Mouse (Mus musculus) MEL (cell line): ENCODE results near the gene Ilf2. TPM values are rescaled to one million over a fixed set of nuclear protein-coding genes. Genes with fewer than 3 reads are reported as not detected.

Source experiments
- DNase-seq: peaks from one replicate; pipeline ENCODE4 v3.0.0; 2011; ENCODE audit warnings: low read depth, low spot score
- H3K27ac ChIP-seq: 2 replicates; pipeline ENCODE4 v1.5.1; 2012; ENCODE audit warnings: low read depth, mild to moderate bottlenecking, control low read depth, low read length, moderate library complexity; ENCODE audit not compliant: control insufficient read depth
- H3K27me3 ChIP-seq, 2 experiments: fragments of 150-350 bp in 1 of 2; sonication (generic) in 1 of 2; 2 replicates each; pipeline ENCODE4 v1.6.1; 2012; ENCODE audit warnings: low read length in 2 of 2, mild to moderate bottlenecking in 2 of 2, improper control_type of control experiment in 1 of 2, moderate library complexity in 1 of 2; ENCODE audit not compliant: insufficient read depth in 2 of 2, control insufficient read depth in 1 of 2
- H3K36me3 ChIP-seq, 2 experiments: 2 replicates each; pipeline ENCODE4 v1.6.1; 2012 to 2014; ENCODE audit warnings: low read length in 2 of 2, improper control_type of control experiment in 1 of 2, inconsistent platforms in 1 of 2, mild to moderate bottlenecking in 1 of 2; ENCODE audit not compliant: insufficient read depth in 2 of 2, control insufficient read depth in 1 of 2
- H3K4me1 ChIP-seq, 2 experiments: fragments of 150-350 bp in 1 of 2; sonication (generic) in 1 of 2; 2 replicates each; pipeline ENCODE4 v1.6.1; 2012; ENCODE audit warnings: low read length in 2 of 2, improper control_type of control experiment in 1 of 2, mild to moderate bottlenecking in 1 of 2; ENCODE audit not compliant: insufficient read depth in 2 of 2, control insufficient read depth in 1 of 2
- H3K4me3 ChIP-seq, 2 experiments: fragments of 150-350 bp in 1 of 2; sonication (generic) in 1 of 2; 2 replicates each; pipeline ENCODE4 v1.5.1; 2012; ENCODE audit warnings: low read depth in 2 of 2, low read length in 2 of 2, mild to moderate bottlenecking in 2 of 2, moderate library complexity in 2 of 2, control low read depth in 1 of 2, improper control_type of control experiment in 1 of 2; ENCODE audit not compliant: control insufficient read depth in 1 of 2, insufficient read depth in 1 of 2
- H3K79me2 ChIP-seq: 2 replicates; pipeline ENCODE4 v1.6.1; 2012; ENCODE audit warnings: mild to moderate bottlenecking, low read length, moderate library complexity; ENCODE audit not compliant: control insufficient read depth, poor library complexity, insufficient read depth
- H3K9ac ChIP-seq: 2 replicates; pipeline ENCODE4 v1.6.1; 2012; ENCODE audit warnings: low read depth, mild to moderate bottlenecking, control low read depth, low read length, moderate library complexity; ENCODE audit not compliant: control insufficient read depth, poor library complexity, severe bottlenecking
- H3K9me3 ChIP-seq: fragments of 150-350 bp; sonication (generic); replicated peaks from 2 replicates; pipeline ENCODE4 v1.6.1; 2012; ENCODE audit warnings: mild to moderate bottlenecking, low read length, improper control_type of control experiment, moderate library complexity; ENCODE audit not compliant: insufficient read depth
- BHLHE40 ChIP-seq: IDR thresholded peaks from 2 replicates; pipeline ENCODE4 v1.6.1; 2012; ENCODE audit warnings: low read depth, mild to moderate bottlenecking, inconsistent platforms, low read length, improper control_type of control experiment, borderline replicate concordance
- CTCF ChIP-seq, 3 experiments: IDR thresholded peaks in 2 of 3; conservative IDR thresholded peaks in 1 of 3; 2 replicates each; pipeline ENCODE4 v1.5.1; 2011 to 2012; ENCODE audit warnings: low read length in 3 of 3, low read depth in 2 of 3, mild to moderate bottlenecking in 2 of 3, improper control_type of control experiment in 1 of 3, inconsistent platforms in 1 of 3, mixed read lengths in 1 of 3, moderate library complexity in 1 of 3; ENCODE audit not compliant: control insufficient read depth in 1 of 3, insufficient read depth in 1 of 3, poor library complexity in 1 of 3, severe bottlenecking in 1 of 3
- E2F4 ChIP-seq: IDR thresholded peaks from 2 replicates; pipeline ENCODE4 v1.6.1; 2011; ENCODE audit warnings: low read depth, low read length, improper control_type of control experiment, borderline replicate concordance
- ELF1 ChIP-seq: IDR thresholded peaks from 2 replicates; pipeline ENCODE4 v1.6.1; 2014; ENCODE audit warnings: low read depth, mild to moderate bottlenecking, inconsistent platforms, low read length, improper control_type of control experiment, moderate library complexity
- EP300 ChIP-seq, 2 experiments: IDR thresholded peaks; 2 replicates each; pipeline ENCODE4 v1.6.1; 2011; ENCODE audit warnings: improper control_type of control experiment in 2 of 2, low read length in 2 of 2, low read depth in 1 of 2, mild to moderate bottlenecking in 1 of 2
- ETS1 ChIP-seq: IDR thresholded peaks from 2 replicates; pipeline ENCODE4 v1.6.1; 2012; ENCODE audit warnings: low read depth, mild to moderate bottlenecking, inconsistent platforms, low read length, improper control_type of control experiment, moderate library complexity
- GATA1 ChIP-seq: IDR thresholded peaks from 2 replicates; pipeline ENCODE4 v1.6.1; 2011; ENCODE audit warnings: low read depth, low read length, improper control_type of control experiment
- MXI1 ChIP-seq: IDR thresholded peaks from 2 replicates; pipeline ENCODE4 v1.6.1; 2011; ENCODE audit warnings: mild to moderate bottlenecking, low read depth, low read length, improper control_type of control experiment
- MYB ChIP-seq: IDR thresholded peaks from 2 replicates; pipeline ENCODE4 v1.6.1; 2011; ENCODE audit warnings: mild to moderate bottlenecking, low read depth, low read length, improper control_type of control experiment
- MYC ChIP-seq: IDR thresholded peaks from 2 replicates; pipeline ENCODE4 v1.6.1; 2011; ENCODE audit warnings: low read depth, mild to moderate bottlenecking, low read length, improper control_type of control experiment, moderate library complexity
- NRF1 ChIP-seq: IDR thresholded peaks from 2 replicates; pipeline ENCODE4 v1.6.1; 2014; ENCODE audit warnings: low read depth, mild to moderate bottlenecking, inconsistent platforms, low read length, improper control_type of control experiment, moderate library complexity; ENCODE audit not compliant: poor library complexity, insufficient read depth, severe bottlenecking
- POLR2AphosphoS2 ChIP-seq: IDR thresholded peaks from 2 replicates; pipeline ENCODE4 v1.6.1; 2011; ENCODE audit warnings: low read length, improper control_type of control experiment
- SIN3A ChIP-seq: IDR thresholded peaks from 2 replicates; pipeline ENCODE4 v1.6.1; 2012; ENCODE audit warnings: low read length, improper control_type of control experiment, inconsistent platforms
- SMC3 ChIP-seq: IDR thresholded peaks from 2 replicates; pipeline ENCODE4 v1.6.1; 2011; ENCODE audit warnings: low read depth, low read length, improper control_type of control experiment
- UBTF ChIP-seq: IDR thresholded peaks from 2 replicates; pipeline ENCODE4 v1.6.1; 2012; ENCODE audit warnings: low read depth, mild to moderate bottlenecking, inconsistent platforms, low read length, improper control_type of control experiment, moderate library complexity, borderline replicate concordance; ENCODE audit not compliant: insufficient read depth
- USF1 ChIP-seq: IDR thresholded peaks from 2 replicates; pipeline ENCODE4 v1.6.1; 2014; ENCODE audit warnings: low read depth, mild to moderate bottlenecking, inconsistent platforms, low read length, improper control_type of control experiment, moderate library complexity
- ZC3H11A ChIP-seq: IDR thresholded peaks from 2 replicates; pipeline ENCODE4 v1.6.1; 2012; ENCODE audit warnings: low read depth, mild to moderate bottlenecking, inconsistent platforms, low read length, improper control_type of control experiment
- polyA plus RNA-seq, 2 experiments: library from polyadenylated mRNA; stranded (reverse) in 1 of 2; unstranded in 1 of 2; fragments of >175 nt in 1 of 2; fragments of >200 nt in 1 of 2; gene quantifications; 2 replicates each; pipeline versions ENCODE4 v1.2.1 to v1.2.4; 2012; ENCODE audit warnings: low replicate concordance in 2 of 2, low read depth in 1 of 2; ENCODE audit not compliant: insufficient read length in 2 of 2, insufficient read depth in 1 of 2, missing spikeins in 1 of 2
- total RNA-seq: library from RNA; depleted of rRNA; stranded (reverse); fragments of 300-350 nt; gene quantifications from 2 replicates; pipeline ENCODE4 v1.2.3, GENCODE M21; 2012

The Ilf2 gene
- total and polyA plus RNA-seq, 3 experiments, result 107 to 223 (median 175) TPM

DNA sequence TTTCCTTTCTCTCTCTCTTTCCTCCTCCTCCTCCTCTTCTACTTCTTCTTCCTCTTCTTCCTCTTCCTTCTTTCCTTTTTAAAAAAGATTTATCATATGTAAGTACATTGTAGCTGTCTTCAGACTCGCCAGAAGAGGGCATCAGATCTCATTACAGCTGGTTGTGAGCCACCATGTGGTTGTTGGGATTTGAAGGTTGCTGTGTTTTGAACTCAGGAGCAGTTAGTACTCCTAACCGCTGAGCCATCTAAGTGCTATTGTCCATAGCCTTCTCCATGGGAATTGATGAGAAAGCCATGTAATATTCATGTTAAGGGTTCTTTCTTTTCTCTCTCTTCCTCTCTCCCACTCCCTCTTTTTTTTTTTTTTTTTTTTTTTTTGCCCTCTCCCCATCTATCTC, 15.4 kb downstream of the Ilf2 start (continued):
- no peak for TF ChIP-seq GATA1
- TF ChIP-seq, all 39 proteins: peak for 13

DNA sequence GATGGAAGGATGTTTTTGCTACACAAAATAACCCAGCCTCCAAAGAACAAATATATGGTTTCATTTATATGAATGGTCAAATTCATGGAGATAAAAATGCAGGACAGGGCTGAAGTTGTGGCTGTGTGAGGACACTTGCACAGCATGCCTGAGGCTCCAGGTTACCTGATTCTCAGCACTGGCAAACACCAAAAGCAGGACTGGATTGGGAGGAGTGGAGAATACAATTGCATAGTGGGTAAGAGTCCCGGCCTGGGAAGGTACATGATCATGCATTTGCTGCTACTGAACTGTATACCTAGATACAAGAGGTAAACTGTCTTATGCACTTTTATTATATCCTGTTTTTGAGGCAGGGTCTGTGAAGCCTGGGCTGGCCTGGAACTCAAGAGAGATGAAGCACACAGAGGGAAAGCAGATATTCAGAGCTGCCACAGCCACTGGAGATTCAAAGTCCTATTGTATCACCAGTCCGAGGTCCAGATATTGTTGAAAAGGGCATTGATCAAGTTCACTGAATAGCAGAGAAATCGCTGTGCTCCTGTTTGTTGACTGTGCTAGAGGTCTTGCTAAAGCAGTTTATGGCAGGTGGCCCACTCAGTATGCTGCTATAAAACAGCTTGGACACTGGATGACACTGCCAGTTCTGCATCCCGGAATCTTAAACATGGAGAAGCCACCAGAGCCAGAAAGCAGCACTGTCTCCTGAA, 18.1 kb downstream of the Ilf2 start:
- Histone ChIP-seq H3K27me3 (no peaks in the 10 kb centered on the region), H3K4me3 (no peak overlapping the region), H3K9ac (no peak overlapping the region), H3K27ac (no peak overlapping the region), H3K36me3 (peaks cover 5 to 11% of the 10 kb centered on the region in 2 experiments; a peak in 3 of 4 replicates), H3K79me2 (peaks cover 4% of the 10 kb centered on the region), H3K9me3 (no peaks in the 10 kb centered on the region), H3K4me1 (peaks cover 3 to 11% of the 10 kb centered on the region in 2 experiments; a peak in 2 of 4 replicates)
- DNase-seq, result no peak
- TF ChIP-seq MXI1 (no peak), ELF1 (no peak), GATA1 (no peak), EP300 (IDR thresholded peaks at IDR 0.05; ENCODE audit: low read depth in 1 of 2, low read length in 2 of 2) (no peak), UBTF (no peak), BHLHE40 (no peak), NRF1 (no peak), E2F4 (no peak), MYC (no peak), ETS1 (no peak), MYB (no peak), SMC3 (no peak), ZC3H11A (no peak), USF1 (no peak), CTCF (IDR thresholded peaks at IDR 0.05 in 2 of 3, conservative IDR thresholded peaks at IDR 0.05 in 1 of 3; ENCODE audit: control insufficient read depth in 1 of 3, insufficient read depth in 1 of 3, low read depth in 2 of 3, low read length in 3 of 3, poor library complexity in 1 of 3, severe bottlenecking in 1 of 3) (no peak)

DNA sequence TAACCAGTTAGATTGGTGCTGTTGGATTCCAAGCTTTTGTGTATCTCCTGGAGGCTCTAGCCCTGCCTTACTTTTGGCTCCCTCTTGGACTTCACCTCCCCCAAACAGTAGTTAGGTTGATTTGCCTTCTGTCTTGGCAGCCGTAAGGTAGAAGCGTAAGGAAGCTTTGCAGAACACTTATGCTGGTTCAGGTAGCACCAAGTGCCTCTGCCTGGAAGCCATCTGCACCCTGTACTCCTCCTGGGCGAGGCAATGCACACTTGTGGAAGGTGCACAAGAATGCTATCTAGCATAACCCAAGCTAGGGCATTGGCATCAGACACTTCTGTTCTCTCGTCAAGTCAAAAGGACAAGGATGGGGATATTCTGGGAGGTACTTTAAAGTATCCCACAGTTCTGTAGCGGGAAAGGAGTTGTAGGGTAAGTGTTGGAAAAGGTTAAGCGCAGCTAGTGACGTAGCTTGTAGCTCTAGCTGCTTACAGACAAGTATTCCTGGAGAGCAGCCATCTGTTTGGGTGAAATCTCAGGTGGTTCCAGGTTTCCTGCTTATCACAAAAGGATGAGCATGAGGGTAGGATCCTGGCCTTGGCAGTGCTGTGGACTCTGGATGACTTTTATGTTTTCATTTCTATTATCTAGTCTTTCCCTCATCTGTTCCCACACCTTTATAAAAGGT, 20.1 kb downstream of the Ilf2 start:
- peaks cover 0 to 4% of the 10 kb centered on the region in 2 experiments; a peak in 1 of 4 replicates for H3K4me1 ChIP-seq
- no peak overlapping the region for H3K27ac ChIP-seq
- no peak overlapping the region for H3K4me3 ChIP-seq
- no peaks in the 10 kb centered on the region for H3K9me3 ChIP-seq
- H3K79me2 ChIP-seq, result no peaks in the 10 kb centered on the region
- H3K36me3 ChIP-seq, result peaks cover 3 to 20% of the 10 kb centered on the region in 2 experiments
- TF ChIP-seq POLR2AphosphoS2, result peak; percentile 69; the same call in 1 of the 2 replicates
- no peak for TF ChIP-seq SIN3A
- DNase-seq, result no peak
- no peak overlapping the region for H3K9ac ChIP-seq
- H3K27me3 ChIP-seq, result no peaks in the 10 kb centered on the region
